Mouse (Mus musculus) lung, adult 2 months (tissue): ENCODE measurements at regions not wholly inside any gene's neighbourhood (a gene's known extent, or its start where the extent isn't known, plus 50 kb on each side); places are given as distances from the start of the nearest gene placed in this dataset.

Source experiments
- CTCF ChIP-seq: fragments of 200-500 bp; IDR thresholded peaks from 2 replicates; pipeline ENCODE4 v1.5.1; 2011; ENCODE audit warnings: mild to moderate bottlenecking, low read length, control low read depth; ENCODE audit not compliant: insufficient read depth
- POLR2A ChIP-seq: fragments of 200-500 bp; IDR thresholded peaks from 2 replicates; pipeline ENCODE4 v1.6.1; 2011; ENCODE audit warnings: low read depth, mild to moderate bottlenecking, control low read depth, low read length, borderline replicate concordance; ENCODE audit errors: extremely low read depth

- TF ChIP-seq POLR2A (no peak), CTCF (peak; percentile 77)
Observed at GRCm38 (mm10) chr1:77972301-77972717, 224.6 kb downstream of the Pax3 start.
